Mouse (Mus musculus) spleen, adult 2 months (tissue): ENCODE data around the gene Ptger1.

Source experiments
- CTCF ChIP-seq: fragments of 200-500 bp; IDR thresholded peaks from 2 replicates; pipeline ENCODE4 v1.5.1; 2011; ENCODE audit warnings: mild to moderate bottlenecking, inconsistent platforms; ENCODE audit not compliant: insufficient read depth, insufficient read length, insufficient replicate concordance; ENCODE audit errors: extremely low read depth
- POLR2A ChIP-seq: fragments of 200-500 bp; IDR thresholded peaks from 2 replicates; pipeline ENCODE4 v1.6.1; 2011; ENCODE audit warnings: low read depth, low read length, inconsistent platforms

- TF ChIP-seq CTCF, result no peak
- TF ChIP-seq POLR2A, result no peak
Measured at GRCm38 (mm10) chr8:83669013-83669412, 2.5 kb downstream of the Ptger1 start.
